Mouse (Mus musculus): ENCODE data around the gene Adam33.
"Not testable (repeated sequence)": the region's sequence is repeated elsewhere in the genome, so short reads cannot be mapped to it uniquely, and the experiment has no call there.

GRCm38 (mm10) chr2:131105061-131105460, 41.4 kb upstream of the Adam33 start:
- TF ChIP-seq POLR2A (IDR thresholded peaks at IDR 0.05; ENCODE audit: borderline replicate concordance, low read depth, low read length); CTCF (IDR thresholded peaks at IDR 0.05; ENCODE audit: low read depth, low read length): not testable (repeated sequence)

Data from bone marrow macrophage, adult 2 months (primary cell).